Mouse (Mus musculus): ENCODE results near the gene Clcn2.

GRCm38 (mm10) chr16:20653315-20653714 is 64.2 kb downstream of the Clcn2 start:
- TF ChIP-seq GATA1 (IDR thresholded peaks at IDR 0.05; ENCODE audit: low read length) (no peak), TAL1 (IDR thresholded peaks at IDR 0.05; ENCODE audit: low read length) (no peak)

Data from erythroblast, embryonic 14.5 days (primary cell).